Mouse (Mus musculus): ENCODE data around the gene Fan1.
A peak's percentile ranks its signal among the peaks of the same experiment; 100 is the strongest.

Gene Fan1

GRCm38 (mm10) chr7:64331309-64331708 is 42.6 kb downstream of the Fan1 start:
- DNase-seq (ENCODE audit: low spot score): no peak

DNA sequence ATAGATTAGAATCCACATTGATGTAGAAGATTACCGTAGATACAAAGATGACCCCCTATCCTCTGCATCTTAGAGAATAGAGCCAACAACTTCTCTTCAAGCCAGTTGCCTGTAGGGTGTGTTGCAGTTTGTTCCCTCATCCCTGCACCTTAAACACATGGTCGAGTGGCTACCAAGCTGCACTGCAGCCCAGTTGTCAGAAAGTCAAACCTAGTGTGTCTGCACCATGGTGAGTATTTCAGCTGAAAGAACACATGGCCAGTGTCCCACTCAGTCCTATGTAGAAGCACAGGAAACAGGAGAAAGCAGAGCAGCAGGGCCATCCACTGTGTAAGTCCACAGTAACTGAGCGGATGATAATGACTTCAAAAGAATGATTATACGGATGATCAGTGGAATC is 46.4 kb downstream of the Fan1 start:
- DNase-seq (ENCODE audit: low spot score): no peak

GRCm38 (mm10) chr7:64326892-64327291 is 47.0 kb downstream of the Fan1 start:
- peak; percentile 79 for DNase-seq (ENCODE audit: low spot score)

DNA sequence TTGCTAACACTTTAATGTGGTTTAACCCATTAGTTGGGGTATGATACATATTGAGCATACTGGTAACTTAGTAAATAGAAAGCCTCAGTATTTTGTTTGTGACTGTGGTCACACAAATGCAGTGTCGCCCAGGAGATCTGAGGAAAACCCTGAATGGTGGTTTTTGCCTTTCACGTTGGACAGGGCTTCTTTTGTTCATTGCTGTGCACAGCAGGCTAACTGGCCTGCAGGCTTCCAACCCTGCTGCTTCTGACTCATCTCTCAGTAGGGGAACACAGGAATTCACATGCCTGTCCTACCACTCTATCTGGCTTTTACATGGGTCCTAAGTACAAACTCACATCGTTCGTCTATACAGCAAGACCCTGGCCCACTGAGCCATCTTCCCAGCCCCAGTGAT is 52.2 kb downstream of the Fan1 start:
- no peak for DNase-seq (ENCODE audit: low spot score)

DNA sequence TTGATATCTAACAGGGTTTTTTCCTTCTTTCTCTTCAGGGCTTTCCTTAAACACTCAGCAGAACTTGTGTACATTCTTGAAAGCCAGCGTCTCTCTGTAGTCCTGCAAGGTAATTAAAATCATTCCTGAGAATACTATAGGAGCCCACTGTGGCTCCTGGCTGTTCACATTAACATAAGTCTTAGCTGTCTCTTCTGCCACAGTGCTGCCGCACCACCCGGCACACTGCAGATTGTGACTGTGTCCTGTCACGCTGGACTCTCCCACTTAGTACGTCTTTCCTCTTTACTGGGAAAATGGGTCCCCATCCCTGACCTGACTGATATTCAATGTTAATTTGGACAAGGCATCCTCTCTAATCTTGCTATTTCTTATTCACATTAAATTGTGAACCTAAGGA is 52.8 kb downstream of the Fan1 start:
- no peak for DNase-seq (ENCODE audit: low spot score)

DNA sequence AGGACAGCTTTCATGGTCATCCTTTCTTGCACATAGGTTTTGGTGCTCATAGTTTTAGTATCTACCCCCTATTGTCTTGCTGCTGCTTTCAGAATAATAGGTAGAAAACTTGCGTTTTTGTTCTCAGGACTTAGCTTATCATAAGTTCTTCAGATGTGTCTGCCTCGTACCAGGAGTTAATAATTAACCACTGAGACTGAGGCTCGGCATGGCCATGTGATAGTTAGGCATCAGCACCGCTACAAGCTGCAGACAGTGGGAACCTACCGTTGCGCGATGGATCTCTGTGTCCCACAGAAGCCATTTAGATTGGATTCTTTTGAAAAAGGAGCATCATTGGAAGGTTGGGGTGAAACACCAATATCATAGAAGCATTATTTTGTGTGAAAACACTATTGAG is 61.1 kb downstream of the Fan1 start:
- no peak for DNase-seq (ENCODE audit: low spot score)

DNA sequence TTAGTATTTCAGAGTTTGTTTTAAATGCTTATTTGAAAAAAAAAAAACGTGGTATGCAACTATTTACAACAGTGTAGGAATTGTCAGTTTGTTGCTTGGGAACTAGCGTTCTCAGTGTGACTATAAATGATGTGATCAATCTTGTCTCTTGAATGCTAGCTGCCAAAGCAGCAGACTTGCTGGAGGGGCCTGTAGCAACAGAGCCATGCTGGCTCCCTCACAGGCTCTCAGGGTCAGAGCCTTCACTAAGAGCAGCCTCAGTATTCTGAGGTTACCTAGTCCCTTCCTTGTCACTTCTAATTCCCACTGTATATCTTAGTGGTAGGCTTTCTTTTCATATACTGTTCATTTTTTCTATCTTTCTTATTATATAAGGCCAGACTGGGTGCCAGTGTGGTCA is 63.1 kb downstream of the Fan1 start:
- DNase-seq (ENCODE audit: low spot score): no peak

DNA sequence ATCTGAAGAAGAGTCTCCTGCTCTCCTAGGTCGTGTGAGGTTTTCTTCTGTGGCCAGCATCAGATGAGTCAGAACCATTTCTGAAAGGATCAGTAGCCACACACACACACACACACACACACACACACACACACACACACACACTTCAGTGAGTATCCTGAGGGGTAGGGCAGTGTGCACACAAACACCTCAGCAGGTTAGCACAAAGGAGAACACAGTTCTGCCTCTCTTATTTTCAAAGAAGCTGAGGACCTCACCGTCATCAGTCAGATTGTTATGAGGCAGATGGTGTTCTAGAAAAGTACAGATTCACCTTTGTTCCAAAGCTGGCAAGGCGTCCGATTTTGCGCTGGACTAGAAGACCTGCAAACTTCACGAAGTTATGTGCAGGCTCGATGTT is 63.7 kb downstream of the Fan1 start:
- DNase-seq (ENCODE audit: low spot score): no peak

Measured in c-Kit-positive CD71-positive TER-119-positive erythroid progenitor cells, embryonic 14.5 days (primary cell).